Mouse (Mus musculus) monocyte, adult 5-6 weeks (primary cell): ENCODE data around the gene E2f8. TPM values are rescaled to one million over a fixed set of nuclear protein-coding genes. Genes with fewer than 3 reads are reported as not detected.

Experiments used
- ATAC-seq: fragments of 153-309, 156-312 bp; replicated peaks from 2 replicates; pipeline ENCODE4 v1.8.0; 2017; ENCODE audit warnings: mild to moderate bottlenecking; ENCODE audit not compliant: low TSS enrichment, insufficient number of reproducible peaks, severe bottlenecking, poor library complexity, low FRiP score
- total RNA-seq: library from RNA; stranded (forward); fragments of 200-1000, 200-491, 200-594 nt; gene quantifications from 3 replicates; pipeline ENCODE4 v1.2.3, GENCODE M21; 2017

Gene E2f8
- total RNA-seq, 1 experiment from 2014 or later = 5.0 TPM

DNA sequence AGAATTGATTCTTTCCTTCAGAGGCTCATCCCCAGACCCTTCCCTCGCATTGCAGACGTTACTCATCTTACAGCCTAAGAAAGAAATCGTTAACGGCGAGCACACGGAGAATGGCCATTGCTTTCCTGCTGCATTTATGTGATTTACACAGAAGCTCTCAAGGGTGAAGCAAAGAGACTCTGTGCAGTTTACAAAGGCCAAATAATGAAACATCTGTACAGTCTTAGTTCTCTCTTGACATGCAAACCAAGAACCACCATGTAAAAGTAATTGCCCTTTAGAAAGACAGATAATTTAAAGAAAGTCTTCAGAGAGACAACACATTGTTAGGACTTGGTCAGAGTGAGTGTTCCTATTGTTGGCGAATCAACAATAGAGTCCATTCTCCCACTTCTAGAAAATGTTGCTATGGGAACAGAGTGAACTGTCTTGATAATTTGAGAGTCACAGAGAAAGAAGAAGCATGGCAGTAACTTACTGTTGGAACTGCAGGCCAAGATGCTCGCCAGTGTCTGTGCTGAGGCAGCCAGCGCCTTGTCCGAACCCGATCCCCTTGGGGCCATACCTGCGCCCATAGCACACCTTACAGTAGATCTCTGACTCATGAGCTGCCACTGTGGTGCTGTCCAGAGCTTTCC, 46.3 kb downstream of the E2f8 start:
- no peak for ATAC-seq

DNA sequence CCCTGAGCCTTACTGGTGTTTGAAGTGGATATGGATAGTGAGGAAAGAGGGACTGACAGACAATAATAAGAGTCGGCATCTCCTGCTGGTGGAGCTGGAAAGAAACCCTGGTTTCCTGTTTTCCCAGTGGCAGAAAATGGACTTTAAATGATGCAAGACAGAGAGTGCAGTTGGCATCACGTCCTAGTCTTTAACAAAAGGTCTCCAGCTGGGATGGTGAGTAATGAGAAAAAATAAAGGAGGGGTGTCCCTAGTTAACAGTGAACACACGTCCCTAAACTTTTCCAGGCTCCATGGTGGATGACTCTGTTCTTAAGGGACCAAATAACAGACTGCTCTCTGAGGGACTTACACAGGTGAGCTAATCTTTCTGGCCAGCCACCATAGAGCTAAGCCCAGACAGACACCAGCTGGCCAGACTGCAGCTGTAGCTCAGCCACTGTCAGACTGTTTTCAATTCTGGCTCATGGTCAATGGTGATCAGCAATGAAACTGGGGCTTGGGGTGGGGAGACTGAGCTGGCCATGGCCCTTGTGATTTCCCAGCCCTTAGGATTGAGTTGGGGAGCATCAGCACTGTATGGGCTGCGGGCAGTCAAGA, 46.9 kb downstream of the E2f8 start:
- no peak for ATAC-seq

DNA sequence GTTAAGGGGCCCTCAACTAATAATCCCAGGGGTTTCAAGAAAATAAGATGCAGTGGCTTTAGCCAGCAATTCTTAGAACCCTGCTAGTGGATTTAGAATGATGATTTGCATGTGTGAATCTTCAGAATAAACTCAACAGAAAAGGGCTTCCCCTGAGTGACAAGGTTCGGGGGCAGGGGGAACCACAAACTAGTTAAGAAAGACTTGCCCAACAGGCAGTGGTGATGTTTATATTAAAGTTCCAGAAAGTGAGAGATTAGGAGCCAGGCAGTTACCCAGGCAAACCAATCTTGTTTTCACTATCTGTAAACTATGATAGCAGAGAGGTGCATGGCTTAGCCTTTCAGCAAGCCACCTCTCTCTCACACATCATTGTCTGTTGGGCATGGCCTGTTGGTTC, 48.7 kb downstream of the E2f8 start:
- ATAC-seq = no peak

DNA sequence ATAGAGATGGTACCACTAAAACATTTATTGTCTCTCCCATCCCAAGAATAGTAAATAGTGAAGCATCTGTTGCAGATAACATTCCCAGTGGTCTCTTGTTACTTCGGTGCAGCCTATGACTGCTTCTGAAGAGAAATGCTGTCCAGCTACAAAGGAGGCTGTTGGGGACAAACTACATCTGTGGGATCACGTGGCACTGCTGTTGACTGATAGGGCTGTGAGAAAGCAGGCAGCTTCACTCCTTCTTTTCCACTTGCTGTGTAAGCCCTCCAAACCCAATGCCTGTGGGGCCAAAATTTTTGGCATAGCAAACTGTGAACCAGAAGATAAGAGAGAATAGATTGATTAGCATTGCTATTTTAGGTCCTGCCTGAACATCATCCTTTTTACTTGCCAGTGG, 51.0 kb downstream of the E2f8 start:
- no peak for ATAC-seq

DNA sequence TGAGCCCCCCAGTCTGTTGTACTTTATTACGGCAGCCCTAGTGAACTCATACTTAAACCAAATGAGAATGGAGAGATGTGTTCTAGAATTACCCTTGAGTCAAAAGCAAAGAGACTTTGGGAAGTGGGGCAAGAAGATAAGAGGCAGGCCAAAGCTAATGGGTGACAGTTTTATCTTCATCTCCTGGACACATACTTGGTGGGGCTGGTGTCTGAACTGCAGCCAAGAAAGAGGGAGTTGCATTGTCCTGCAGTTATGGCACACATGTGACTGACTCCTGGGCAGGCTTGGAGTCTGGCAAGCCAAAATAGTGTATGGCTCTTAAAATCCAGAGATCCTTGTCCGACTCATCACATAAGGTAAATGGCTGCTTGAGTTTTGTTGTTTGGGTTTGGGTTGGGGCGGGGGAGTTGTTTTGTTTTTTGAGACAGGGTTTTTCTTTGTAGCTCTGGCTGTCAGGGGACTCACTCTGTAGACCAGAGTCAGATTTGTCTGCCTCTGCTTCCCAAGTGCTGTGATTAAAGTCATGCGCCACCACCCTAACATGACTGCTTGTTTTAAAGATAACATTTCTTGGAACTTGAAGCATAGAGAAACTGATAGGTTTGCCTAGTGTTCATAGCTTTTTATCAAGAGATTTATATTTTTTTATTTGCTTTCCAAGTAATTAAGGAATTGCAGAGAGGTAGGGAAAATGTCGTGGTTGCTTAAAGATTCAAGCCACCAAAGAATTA, 52.1 kb downstream of the E2f8 start:
- ATAC-seq = no peak

DNA sequence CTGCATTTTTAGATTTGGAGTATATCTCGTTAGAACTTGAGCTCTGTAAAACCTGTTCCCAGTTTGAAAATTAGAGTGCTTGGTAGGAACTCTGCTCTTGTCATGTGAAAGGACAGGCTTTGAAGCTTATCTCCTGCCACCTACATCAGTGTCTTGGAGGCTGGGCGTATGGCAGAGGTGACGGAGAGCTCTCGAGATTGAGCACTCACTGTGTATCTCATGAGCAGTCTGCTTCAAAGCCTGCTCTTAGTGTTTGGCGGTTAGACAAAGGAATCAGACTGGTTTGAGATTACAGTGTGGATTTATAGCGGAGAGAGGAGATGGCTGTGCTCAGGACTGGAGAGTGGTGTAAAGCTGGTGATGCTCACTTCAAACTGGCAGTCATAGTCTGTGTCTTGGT, 56.2 kb downstream of the E2f8 start:
- no peak for ATAC-seq

DNA sequence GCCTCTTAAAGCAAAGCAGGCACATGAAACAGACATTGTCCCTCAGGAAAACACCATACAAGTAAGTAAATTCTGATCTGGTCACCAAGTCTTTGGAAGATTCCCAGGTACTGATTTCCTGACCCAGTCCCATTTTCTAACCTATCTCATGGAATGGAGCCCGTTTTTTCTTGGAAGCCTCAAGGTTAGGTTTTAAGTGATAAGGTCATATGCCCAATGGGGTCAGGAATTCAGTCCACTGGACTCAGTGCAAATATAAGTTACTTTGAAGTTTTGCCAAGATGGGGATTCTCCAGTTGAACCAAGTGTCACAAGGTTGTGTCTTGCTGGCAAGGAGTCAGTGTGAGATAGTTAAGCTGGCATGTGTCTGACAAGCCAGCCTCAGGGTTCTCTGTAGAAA, 56.7 kb downstream of the E2f8 start:
- ATAC-seq = no peak

DNA sequence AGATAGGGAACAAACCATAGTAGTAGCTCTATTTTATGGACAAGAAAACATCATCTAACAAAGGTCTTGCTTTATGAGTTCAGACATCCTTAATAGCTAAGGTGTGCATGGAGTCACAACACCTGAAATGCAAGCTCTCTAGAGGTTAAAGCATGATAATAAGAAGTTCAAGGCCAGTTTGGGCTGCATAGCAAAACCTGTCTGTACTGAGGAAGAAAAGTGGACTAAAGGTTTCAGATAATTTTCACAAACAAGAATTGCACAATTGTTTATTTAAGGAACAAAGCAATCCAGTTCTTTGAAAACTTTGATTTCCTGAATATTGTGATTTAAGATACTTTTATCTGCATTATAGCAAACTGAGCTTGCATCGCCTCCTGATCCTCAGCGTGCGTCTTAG, 57.8 kb downstream of the E2f8 start:
- ATAC-seq = no peak

DNA sequence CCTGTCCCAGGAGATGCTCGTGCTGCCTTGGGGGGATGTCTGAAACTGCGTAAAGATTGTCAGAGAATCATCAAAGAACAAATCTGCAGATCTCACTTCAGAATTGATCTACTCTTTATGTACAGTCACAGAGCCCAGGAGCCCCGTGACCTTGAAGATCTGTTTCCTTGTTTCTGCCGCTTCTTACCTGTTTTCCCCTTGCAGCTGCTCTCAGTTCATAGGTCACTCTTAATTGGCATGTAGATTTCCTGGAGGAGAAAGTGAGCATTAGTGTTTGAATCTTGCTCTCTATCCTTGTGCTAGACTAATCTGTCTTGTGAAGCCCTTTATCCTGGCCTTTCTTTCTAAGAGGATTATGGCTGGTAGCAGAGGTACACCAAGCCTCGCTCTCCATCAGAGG, 59.7 kb downstream of the E2f8 start:
- no peak for ATAC-seq

Other genes starting within 250 kb of the E2f8 start
- not detected in 3 replicates for gene Mrgprb3, start 237.8 kb downstream of the E2f8 start, total RNA-seq
- gene Zdhhc13, start 92.6 kb downstream of the E2f8 start, total RNA-seq = 22.1 to 31.5 TPM (median 23.1 TPM) in 3 replicates
- gene Csrp3, start 33.6 kb downstream of the E2f8 start, total RNA-seq = 0.57 to 6.0 TPM (median 1.6 TPM) in 3 replicates
- 1.5 to 2.0 TPM (median 1.9 TPM) in 3 replicates for gene Nav2, start 27.1 kb upstream of the E2f8 start, total RNA-seq